In the genomic region with DNA sequence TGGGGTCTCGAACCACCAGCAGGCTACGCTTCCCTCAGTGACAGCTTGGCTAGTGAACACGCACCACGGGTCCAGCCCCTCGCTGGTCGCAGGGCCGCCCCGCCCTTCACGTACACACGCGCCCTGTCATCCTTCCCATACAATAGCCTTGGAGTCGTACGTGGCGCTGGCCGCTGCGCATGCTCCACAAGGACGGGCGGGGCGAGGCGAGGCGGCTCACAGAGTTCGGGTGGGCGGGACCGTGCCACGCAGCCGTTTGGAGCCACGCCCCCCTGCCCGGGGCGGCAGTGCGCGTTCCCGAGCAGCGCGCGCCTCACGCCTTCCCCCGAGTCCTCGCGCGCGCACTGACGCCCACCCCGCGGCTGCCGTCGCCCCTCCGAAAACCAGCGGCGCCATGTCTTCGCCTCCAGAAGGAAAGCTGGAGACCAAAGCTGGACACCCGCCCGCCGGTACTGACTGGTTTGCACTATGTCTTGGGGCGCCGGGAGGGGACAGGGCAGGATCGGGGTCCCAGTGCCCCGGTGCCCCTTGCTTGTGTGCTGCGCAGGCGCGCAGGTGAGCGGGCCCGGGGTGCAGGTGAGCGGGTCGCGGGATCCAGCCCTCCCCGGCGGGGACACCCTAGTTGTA, we compare ENCODE assay signal across 8 mouse cellular contexts. TPM values are rescaled to one million over a fixed set of nuclear protein-coding genes. Genes with fewer than 3 reads are reported as not detected.
DNase-seq lines count a peak whose midpoint lies in the region; ATAC-seq and TF ChIP-seq lines count a peak whose summit lies in the region.

A gene (plus strand): TSS at position 180 of the 627 bp plus-strand sequence.

- ATAC-seq in frontal cortex, adult (ENCODE audit: low TSS enrichment), result peak; percentile 97
- ATAC-seq in lung, postnatal 0 days, result peak; percentile 98

- H3K4me3 ChIP-seq in hindbrain, embryonic 10.5 days, result peak within 1 kb of the TSS; percentile 80
- H3K4me3 ChIP-seq in lung, postnatal 0 days (ENCODE audit: low read depth, low read length), result peak within 1 kb of the TSS; percentile 95

- peak within 1 kb of the TSS; percentile 96 for H3K4me2 ChIP-seq in lung, postnatal 0 days (replicated peaks; ENCODE audit: low read depth, low read length)

- peak within 1 kb of the TSS; percentile 92 for H3K27ac ChIP-seq in hindbrain, embryonic 10.5 days
- H3K27ac ChIP-seq in lung, postnatal 0 days (ENCODE audit: low read length), result peak within 1 kb of the TSS; percentile 93

- peak within 1 kb of the TSS; percentile 91 for H3K9ac ChIP-seq in lung, postnatal 0 days (replicated peaks; ENCODE audit: low read depth)

- WGBS in hindbrain, embryonic 10.5 days, result under 1% methylated on average over 67 of the region's 67 CpGs
- under 1% methylated on average over 61 of the region's 67 CpGs for WGBS in lung, postnatal 0 days

- peak; percentile 93 for DNase-seq in MEL-GATA-1-ER (ENCODE audit: extremely low read depth, low read depth)
- DNase-seq in cerebellum, adult 9-10 months, result peak; percentile 98
- DNase-seq in hindbrain, embryonic 10.5 days (ENCODE audit: low spot score), result peak; percentile 98
- peak; percentile 98 for DNase-seq in layer of hippocampus, adult 9-11 months
- peak; percentile 99 for DNase-seq in lung, postnatal 0 days (ENCODE audit: low spot score)
- peak; percentile 95 for DNase-seq in ovary, postnatal 14 days (ENCODE audit: low spot score)
- peak; percentile 98 for DNase-seq in thymus, postnatal 14 days

- H3K27me3 ChIP-seq in hindbrain, embryonic 10.5 days (ENCODE audit: insufficient read depth, poor library complexity, severe bottlenecking), result no peaks in the 10 kb centered on the region
- no peaks in the 10 kb centered on the region for H3K27me3 ChIP-seq in lung, postnatal 0 days (replicated peaks; ENCODE audit: insufficient read depth, low read length)

- TF ChIP-seq CTCF in lung, postnatal 0 days (IDR thresholded peaks at IDR 0.05), result peak; percentile 29; the same call in 1 of the 2 replicates

- no peaks in the 10 kb centered on the region for H3K36me3 ChIP-seq in hindbrain, embryonic 10.5 days
- H3K36me3 ChIP-seq in lung, postnatal 0 days (ENCODE audit: insufficient read depth, low read length), result no peaks in the 10 kb centered on the region

- peaks cover 14% of the 10 kb centered on the region for H3K4me1 ChIP-seq in hindbrain, embryonic 10.5 days (replicated peaks)
- peaks cover 3% of the 10 kb centered on the region; the same call in 1 of the 2 replicates for H3K4me1 ChIP-seq in lung, postnatal 0 days (ENCODE audit: insufficient read depth, low read depth, low read length)

- no peaks in the 10 kb centered on the region for H3K9me3 ChIP-seq in hindbrain, embryonic 10.5 days
- no peaks in the 10 kb centered on the region for H3K9me3 ChIP-seq in lung, postnatal 0 days (ENCODE audit: low read length)

- TF ChIP-seq EP300 in lung, postnatal 0 days (IDR thresholded peaks at IDR 0.05), result no peak

RNA-seq across cellular contexts. Expression of the gene that starts here (rescaled TPM):
- 38.3 and 41.9 TPM in 2 replicates for polyA plus RNA-seq in hindbrain, embryonic 10.5 days (2016; fragmentation: Nextera tagmentation; extraction: Ambion mirVana)
- 127 and 148 TPM in 2 replicates for polyA plus RNA-seq in lung, postnatal 0 days (2015; fragmentation: Nextera tagmentation; extraction: Ambion mirVana)

Comparison
In these comparisons a context has a peak if more than half of its experiments do, and no peak if none do; other contexts are left out.
1. Peak in every context shown above with its lines: DNase-seq, ATAC-seq, H3K4me3 ChIP-seq and H3K27ac ChIP-seq.